Mouse (Mus musculus): ENCODE data around the gene Prdx5.
"Not testable (repeated sequence)": the region's sequence is repeated elsewhere in the genome, so short reads cannot be mapped to it uniquely, and the experiment has no call there.

Prdx5 gene

DNA sequence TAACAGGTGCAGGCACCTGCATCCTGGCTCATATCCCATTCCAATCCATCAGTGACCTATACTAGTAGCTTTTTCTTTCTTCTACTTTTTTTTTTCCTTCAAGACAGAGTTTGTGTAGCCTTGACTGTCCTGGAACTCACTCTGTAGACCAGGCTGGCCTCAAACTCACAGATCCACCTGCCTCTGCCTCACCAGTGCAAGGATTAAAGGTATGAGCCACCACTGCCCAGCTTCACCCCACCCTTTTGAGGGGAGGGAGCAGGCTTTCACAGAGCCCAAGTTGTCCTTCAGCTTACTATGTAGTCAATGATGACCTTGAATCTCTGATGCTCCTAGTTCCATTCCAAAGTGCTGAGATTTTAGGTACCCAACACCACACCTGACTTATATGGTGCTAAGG, 9.5 kb upstream of the Prdx5 start:
- no peak for DNase-seq (ENCODE audit: low read depth)

DNA sequence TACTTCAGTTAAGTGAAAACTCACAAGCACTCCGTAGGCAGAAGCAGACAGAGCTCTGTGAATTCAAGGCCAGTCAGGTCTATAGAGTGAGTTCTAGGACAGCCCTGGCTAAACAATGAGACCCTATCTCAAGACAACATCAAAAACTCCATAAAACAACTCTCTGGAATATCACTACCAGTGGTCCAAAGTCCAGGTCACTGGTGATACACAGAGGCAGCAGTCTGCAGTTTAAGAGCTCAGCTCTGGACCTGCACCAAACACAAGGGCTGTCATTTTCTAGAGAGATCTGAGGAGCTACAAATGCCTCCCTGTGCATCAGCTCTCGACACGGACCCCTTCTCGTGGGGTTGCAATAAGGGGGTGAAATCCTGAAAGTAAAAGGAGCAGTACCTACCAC, 8.4 kb upstream of the Prdx5 start:
- no peak for DNase-seq (ENCODE audit: low read depth)

DNA sequence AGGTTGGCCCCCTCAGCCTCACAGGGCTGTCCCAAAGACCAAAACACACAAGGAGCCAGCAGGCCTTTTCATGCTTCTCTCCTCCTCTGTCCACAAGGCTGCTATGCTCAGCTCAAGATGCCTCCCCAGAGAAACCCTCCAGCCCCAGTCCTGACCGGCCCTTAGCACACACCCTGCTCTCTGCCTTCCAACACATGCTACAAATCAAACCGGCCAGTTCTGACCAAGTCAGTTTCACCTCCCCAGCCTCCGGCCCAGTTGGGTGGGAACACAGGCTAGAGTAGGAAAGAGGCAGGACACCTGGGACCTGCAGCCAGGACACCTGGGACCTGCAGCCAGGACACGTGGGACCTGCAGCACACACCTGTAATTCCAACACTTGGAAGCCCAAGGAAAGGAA, 6.6 kb upstream of the Prdx5 start:
- no peak for DNase-seq (ENCODE audit: low read depth)

DNA sequence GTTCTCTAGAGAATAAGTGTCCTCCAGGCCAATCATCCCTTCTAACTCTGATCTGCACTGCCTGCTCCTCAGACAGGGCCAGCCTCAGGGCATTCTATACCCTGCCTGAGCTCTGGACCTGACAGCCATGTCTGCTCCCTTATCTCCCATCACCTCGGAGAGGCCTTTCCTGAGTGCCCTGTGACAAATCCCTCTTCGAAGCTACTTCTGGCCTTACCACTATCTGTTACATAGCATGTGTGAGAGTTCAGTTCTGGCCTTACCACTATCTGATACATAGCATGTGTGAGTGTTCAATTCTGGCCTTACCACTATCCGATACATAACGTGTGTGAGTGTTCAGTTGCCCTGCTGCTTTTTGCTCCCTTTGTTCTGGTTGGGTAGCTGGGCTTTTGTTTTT, 5.4 kb upstream of the Prdx5 start:
- no peak for DNase-seq (ENCODE audit: low read depth)

DNA sequence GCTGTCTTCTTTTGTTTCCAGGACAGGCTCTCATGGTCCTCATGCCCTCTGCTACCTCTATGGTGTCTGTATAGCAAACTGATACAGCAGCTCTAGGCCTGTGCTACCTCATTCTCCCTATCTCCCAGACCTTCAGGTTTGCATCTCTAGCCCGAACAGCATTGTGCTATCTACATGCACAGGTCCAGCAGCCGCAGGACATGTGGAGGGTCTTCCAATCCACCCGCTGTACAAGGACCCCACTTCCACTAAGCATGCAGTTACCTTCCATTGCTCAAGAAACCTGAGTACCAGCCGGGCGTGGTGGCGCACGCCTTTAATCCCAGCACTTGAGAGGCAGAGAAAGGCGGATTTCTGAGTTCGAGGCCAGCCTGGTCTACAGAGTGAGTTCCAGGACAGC, 4.6 kb upstream of the Prdx5 start:
- DNase-seq (ENCODE audit: low read depth) = no peak

DNA sequence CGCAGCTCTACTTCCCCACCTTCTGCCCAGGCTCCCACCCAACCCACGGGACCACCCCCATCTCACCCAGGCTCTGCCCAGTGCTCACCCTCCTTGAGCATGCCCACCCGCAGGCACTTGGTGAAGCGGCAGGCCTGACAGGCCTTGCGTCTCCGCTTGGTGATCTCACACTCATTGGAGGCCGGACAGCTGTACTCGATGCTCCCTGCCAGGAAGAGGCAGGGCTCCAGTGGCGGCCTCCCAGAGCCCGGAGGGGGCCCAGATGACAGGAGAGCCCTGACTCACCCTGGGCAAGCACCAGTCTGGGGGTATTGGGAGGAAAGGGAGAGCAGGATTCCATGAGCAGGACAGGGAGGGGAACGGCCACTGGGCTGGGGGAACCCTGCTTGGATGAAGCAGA, 4.1 kb upstream of the Prdx5 start:
- DNase-seq (ENCODE audit: low read depth) = no peak

DNA sequence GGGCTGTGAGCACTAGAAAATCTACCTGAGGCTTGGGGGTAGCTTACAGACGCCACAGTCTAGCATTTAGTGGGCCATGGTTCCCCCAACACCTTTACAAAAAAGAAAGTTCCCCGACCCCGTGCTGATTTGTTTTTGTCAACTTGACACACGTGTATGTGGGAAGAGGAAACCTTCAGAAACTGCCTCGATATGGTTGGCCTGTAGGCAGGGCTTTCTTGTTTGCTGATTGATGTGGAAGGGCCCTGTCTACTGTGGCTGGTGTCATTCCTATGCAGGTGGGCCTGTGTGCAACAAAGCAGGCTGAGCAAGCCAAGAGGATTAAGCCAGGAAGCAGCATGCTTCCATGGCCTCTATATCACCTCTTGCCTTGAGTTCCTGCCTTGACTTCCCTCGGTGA, 3.1 kb upstream of the Prdx5 start:
- no peak for DNase-seq (ENCODE audit: low read depth)

DNA sequence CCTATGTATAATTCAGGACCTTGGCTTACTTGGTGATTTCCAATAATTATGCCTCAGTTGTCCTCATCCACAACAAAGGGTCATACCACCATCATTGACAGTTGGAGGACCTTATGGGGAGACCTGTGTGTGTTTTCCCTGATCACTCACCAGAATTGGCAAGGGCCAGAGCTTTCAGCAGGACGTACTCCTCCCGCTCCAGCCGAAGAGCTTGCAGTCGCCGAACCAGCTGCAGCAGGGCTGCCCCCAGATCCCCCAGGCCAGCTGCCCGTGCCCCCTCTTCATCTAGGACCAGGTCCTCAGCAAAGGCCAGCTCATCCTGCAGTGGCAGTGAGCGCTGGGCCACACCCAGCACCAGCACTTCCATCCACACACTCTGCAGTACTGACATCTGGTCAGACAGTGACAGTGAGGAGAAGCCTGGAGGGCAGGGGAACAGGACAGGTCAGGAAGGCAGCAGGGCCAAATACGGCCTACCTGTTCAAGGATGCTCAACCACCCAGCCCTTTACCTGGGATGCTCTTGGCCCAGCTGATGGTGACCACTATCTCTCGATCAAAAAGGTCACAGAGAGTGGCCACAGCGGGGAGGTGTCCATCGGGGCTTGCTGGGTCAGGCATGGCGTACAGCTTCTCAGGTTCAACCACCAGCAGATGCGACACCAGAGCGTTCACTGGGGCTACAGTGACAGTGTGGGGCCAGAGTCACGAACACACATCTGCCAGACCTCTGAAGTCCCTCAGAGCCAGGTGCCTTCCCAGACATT, 2.5 kb upstream of the Prdx5 start:
- DNase-seq (ENCODE audit: low read depth) = no peak

DNA sequence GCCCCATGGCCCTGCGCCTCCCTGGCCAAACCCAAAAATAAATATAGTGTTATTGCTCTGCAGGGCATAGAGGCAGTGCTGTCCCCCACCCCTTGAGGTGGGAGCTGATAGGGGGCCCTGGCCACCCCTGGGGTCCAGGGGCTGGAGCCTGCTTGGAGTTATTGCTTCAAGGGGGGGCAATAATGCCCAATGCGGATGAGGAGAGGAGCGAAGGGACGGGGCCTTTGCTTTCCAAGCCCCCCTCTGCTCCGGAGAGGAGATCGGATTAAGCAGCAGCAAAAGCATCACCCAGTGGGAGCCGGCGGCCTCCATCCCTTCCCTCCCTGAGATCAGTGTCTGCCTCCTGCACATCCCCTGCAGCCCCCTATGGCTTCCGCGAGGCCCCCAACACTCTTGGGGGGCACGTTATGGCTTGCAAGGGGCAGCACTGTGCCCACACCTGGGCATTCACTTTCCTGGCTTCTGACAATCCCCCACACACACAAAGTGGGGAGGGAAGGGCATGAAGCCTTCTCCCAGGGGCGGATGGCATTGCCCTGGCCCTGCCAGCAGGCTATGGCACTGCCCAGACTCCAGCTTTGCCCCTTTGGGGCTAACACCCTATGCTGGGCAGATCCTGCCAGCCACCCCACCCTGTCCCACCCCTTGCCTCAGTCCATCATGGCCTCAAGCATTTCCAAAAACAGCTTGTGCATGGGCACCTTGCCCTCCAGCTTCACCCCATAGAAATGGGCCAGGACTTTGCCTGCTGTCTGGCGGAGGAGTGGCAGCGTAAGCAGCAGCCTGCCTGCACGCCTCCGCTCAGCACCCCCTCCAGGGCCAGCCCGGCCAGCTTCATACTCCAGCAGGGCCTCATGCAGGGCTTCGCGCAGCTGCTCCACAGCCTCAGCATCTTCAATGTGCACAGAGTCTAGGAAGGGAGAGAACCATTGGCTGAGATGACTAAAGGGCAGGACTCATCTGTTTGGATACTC, 1.5 kb upstream of the Prdx5 start:
- no peak for DNase-seq (ENCODE audit: low read depth)

DNA sequence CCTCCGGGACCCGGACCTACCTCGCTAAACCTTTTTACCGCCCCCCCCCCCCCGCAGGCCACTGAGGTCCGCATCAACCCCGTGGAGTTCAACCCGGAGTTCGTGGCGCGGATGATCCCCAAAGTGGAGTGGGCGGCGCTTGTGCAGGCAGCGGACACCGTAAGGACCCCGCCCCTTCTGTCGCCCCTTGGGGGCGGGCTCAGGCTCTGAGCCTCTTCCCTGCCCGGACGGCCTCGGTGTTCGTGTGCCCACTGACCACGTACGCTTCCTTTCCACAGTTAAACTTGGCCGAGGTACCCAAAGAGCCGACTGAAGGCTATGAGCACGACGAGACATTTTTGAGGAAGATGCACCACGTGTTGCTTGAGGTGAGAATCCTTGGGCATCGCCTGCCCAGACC, 400 bp upstream of the Prdx5 start:
- DNase-seq (ENCODE audit: low read depth) = not testable (repeated sequence)

DNA sequence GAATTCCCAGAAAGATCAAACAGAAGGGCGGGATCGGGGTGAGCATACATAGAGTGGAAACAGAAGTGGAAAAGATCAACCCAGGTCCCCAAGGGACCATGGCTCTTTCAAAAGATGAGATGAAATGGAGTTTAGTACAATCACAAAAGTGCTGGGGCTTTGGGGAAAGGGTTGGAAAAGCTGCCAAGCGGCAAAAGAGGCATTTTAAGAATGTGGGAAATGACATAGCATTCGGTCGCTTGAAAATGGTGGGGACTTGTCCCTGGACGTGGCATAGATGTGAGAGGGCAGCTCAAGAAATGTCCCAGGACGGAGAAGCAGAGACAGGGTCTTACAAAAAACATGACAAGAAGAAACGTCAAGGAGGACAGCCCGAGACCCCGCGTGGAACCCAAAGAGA, 885 bp downstream of the Prdx5 start:
- DNase-seq (ENCODE audit: low read depth) = no peak

DNA sequence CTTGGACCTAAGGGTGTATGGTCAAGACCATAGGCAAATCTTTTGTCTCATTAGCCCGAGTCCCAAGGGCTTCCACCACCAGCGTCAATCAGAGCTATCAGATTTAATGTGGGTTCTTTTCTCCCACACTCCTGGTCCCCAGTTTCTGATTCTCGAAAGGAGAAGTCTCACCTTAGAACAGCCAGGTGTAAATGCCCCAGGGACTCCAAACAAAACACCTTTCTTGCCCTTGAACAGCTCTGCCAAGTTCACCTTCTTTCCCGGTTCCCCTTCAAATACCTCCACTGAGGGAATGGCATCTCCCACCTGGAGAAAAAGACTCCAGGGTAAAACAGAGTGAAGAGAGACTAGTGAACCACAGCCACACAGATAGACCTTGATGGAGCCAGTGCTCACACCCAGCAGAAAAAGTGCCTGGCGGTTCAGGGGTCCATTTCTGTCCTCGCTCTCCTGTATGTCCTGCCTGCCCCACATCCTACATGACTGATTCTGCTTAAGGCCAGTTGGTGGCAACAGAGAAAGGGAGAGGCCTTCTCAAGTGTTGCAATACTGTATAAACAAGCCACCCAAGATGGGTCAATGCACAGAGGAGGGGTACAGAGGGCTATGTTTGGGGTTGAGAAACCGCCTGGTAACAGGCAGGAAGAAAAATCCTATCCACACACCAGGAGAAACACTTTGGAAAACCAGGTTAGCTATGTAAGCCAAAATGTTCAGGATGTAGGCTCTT, 1.9 kb downstream of the Prdx5 start:
- no peak for DNase-seq (ENCODE audit: low read depth)

DNA sequence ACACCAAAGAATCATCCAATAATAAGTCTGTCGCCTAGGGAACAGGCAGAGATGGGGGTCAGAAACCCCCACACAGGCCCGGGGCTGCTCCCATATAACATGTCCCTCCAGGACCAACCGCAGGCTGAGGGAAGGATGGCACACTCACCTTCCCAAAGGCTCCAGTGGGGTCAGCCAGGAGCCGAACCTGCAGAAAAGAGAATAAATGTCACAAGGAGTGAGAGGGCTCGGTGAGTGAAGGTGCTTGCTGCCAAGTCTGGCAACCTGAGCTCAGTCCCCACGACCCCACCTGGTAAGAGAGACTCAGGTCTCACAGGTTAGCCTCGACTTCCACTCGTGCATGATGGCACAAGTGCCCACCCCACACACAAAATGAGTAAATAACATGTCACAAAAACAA, 2.8 kb downstream of the Prdx5 start:
- DNase-seq (ENCODE audit: low read depth) = no peak

DNA sequence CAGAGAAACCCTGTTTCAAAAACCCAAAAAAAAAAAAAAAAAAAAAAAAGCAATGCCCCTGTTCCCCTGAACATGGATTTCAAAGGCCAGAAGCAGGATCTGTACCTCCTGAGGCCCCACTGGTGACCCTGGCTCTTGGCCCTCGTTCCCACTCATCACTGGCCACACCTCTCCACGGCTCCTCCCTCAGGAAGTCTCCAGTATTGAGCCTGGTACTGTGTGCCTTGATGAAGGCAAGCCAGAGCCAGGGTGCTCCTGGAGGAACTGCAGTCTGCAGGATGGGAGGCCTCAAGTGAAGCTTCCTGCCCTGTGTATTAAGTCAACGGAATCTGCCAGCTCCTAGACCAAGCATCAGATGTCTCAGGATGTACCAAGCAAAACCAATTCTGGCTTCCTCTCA, 3.7 kb downstream of the Prdx5 start:
- no peak for DNase-seq (ENCODE audit: low read depth)

DNA sequence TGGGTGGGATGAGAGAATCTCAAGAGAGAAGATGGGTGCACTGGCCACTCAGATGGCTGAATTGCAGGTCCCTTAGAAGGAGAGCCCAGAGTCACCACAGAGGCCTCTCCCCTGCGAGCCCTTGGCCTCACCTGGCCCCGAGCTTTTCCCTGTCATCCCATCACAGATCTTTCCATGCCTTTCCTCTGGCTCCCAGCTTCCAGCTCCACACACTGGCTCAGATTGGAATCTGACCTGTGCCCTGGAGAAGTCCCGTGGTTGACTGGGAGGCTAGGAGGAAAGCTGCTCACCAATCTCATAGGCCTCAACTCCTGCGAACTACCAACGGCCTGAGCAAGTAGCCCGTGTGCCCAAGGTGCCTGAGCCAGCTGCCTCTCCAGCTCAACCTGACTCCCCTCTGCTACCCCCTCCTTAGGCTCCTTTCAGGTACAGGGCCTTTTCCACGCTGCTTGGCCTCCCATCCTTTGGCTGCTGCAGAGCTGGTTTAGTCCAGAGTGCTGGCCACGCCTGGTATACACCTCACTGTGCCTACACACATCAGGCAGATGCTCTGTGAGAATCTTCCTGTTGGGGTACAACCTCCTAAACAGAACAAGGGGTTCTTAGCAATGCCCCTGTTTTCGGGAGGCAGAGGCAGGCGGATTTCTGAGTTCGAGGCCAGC, 4.3 kb downstream of the Prdx5 start:
- no peak for DNase-seq (ENCODE audit: low read depth)

DNA sequence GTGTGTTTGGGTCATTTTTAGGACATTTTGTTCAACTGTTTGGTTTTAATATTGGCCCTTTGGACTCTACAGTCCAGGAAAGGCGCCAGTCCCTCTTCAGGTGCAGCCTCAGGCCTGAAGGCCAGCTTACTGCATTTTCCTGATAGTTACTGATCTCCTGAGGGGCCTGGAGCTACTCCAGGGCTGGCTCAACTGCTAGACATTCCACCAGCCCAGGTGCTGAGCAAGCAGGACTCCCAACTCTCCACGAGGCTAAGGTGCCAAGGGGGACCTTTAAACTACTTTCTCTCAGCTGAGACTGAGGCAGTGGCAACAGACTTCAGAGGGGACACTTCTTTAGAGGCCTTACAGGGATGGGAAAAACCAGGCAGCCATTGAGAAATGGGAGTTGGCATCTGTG, 5.1 kb downstream of the Prdx5 start:
- DNase-seq (ENCODE audit: low read depth) = no peak

DNA sequence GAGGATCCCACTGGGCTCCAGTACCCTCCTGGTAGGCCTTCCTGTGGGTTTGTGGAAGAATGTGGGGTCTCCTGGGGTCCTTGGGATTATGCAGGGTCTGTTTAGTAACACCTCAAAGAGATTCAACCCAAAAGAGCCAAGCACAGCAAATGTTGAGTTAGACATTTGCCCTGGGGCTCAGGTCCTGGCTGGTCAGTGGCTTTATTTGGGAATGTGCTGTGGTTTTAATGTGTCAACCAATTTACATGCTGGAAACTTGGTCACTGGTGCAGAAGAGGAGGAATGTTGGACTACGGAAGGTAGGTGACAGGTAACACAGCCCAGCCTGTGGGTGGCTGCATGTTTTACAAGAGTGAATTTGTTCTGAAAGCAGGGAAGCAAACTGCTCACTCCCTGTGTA, 6.9 kb downstream of the Prdx5 start:
- no peak for DNase-seq (ENCODE audit: low read depth)

DNA sequence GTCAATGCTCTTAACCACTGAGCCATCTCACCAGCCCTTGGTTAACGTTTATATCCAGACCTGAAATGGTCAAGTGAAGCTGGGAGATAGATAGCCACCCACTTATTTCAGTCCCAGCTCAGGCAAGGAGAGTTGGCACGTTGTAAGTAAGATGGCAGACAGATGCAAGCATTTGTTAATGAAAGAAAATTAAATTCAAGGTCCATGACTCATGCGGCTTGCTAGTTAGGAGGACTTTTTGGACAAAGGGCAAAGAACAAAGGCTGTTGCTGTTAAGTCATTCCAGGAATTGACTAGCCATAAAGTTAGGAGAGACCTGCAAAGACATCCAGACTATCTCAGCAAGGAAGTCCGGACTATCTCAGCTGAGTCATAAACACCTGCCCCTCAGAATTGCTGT, 10.3 kb downstream of the Prdx5 start:
- no peak for DNase-seq (ENCODE audit: low read depth)

DNA sequence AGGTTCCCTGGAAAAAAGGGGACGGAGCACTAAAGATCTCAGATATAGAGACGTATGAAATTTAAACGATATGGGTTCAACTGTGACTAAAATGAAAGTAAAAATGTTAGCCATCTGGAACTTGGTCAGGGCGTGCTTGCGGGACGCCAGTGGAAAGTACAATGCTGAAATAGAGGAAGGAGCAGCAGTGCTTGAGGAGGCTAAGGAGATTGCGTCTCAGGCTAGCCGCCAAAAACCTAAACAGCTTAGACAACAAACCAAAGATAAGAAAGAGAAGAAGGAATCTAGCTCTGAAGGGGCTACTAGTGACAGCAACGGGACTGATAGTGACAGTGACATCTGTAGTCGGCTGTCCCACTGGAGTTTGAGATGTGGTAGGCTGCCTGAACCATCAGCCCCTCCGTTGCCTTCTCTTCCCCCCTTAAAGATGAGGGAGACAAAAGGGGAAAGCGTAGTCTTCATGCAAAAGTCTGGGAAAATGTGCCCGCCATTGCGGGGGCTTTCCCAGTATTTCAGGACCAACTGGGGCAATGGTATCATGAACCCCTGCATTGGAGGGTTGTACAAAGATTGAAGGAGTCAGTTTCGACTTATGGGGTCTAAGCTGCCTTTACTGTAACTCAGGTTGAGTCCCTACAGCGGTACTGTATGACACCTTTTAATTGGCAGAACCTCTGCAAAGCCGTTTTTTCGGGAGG, 14.1 kb downstream of the Prdx5 start:
- not testable (repeated sequence) for DNase-seq (ENCODE audit: low read depth)

DNA sequence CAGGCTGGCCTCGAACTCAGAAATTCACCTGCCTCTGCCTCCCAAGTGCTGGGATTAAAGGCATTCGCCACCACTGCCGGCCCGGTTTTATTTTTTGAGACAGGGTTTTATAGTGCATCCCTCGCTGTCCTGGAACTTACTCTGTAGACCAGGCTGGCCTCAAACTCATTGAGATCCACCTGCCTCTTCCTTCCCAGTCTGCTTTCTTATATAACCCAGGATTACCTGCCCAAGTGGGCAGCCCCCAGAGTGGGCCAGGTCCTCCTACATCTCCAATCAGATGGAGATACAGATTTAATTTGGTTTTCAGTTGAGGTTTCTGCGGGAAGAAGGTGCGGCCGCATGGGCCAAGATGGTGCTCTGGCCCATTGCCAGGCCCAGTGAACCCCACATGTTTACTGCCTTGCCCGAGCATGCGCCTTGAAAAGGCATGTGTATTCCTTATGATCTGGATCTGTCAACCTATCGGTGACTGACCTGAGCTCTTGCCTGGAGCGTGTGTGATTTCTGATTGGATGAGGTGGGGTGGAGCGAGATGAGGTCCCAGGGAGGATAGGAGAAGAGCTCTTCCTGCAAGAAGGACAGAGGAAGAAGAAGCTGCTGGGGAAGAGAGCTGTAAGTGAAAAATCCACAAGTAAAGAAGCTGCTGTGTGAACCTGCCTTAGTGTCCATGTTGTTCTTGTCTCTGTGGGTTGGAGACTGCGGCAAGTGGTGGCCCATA, 16.0 kb downstream of the Prdx5 start:
- no peak for DNase-seq (ENCODE audit: low read depth)

DNA sequence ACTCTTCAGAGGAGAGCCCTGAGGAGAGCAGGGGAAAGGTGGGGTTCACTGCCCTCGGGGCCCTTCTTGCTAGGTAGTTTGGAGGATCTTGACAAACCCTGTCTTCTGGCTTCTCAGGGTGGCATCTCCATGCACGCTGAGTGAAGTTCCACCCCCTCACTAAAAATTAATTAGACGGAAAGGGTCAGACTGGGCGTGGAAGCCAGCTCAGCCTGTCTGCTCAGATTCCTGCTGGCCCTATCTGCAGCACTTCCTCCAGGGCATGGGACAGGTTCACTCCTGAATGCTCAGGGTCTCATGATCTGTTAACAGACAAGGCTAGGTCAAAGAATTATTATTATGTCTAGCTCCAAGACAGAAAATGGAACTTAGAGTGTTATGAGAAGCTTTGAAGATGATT, 17.4 kb downstream of the Prdx5 start:
- DNase-seq (ENCODE audit: low read depth) = no peak

Measured in fibroblast of lung, adult 2 months (primary cell).